Comparison of ENCODE assay signal across 9 mouse cellular contexts in genomic region chrX:98148531-98149342, GRCm38 (mm10). TPM values are rescaled to one million over a fixed set of nuclear protein-coding genes. Genes with fewer than 3 reads are reported as not detected.
DNase-seq lines count a peak whose midpoint lies in the region; ATAC-seq and TF ChIP-seq lines count a peak whose summit lies in the region.
"Had no signal": no experiment of that assay in that cellular context is flagged by ENCODE, and none has a peak within 500 bp of the region (broad histone marks: within the 10 kb centered on the region; RNA-seq: fewer than 3 reads in every experiment).

Ar (plus strand) TSS chrX:98148769.

- peak within 1 kb of the TSS; percentile 79; the same call in 1 of the 2 replicates for H3K27ac ChIP-seq in layer of hippocampus, adult 2 months
- no peak within 1 kb of the TSS for H3K27ac ChIP-seq in hindbrain, postnatal 0 days
- H3K27ac ChIP-seq in midbrain, embryonic 16.5 days (ENCODE audit: low read length) = no peak within 1 kb of the TSS

- no peak for DNase-seq in layer of hippocampus, adult 2 months (ENCODE audit: low spot score in 2 of 2)
- DNase-seq in layer of hippocampus, adult 11-12 months (ENCODE audit: low spot score) = no peak
- DNase-seq in brain, adult 2 months (ENCODE audit: low read depth, low spot score) = peak; percentile 11
- peak; percentile 50 for DNase-seq in gastrocnemius, postnatal 25 days
- DNase-seq in hindbrain, postnatal 0 days (ENCODE audit: low spot score) = peak; percentile 2
- peak; percentile 12 for DNase-seq in liver
- peak; percentile 19 for DNase-seq in urinary bladder, postnatal 25 days (ENCODE audit: low spot score)

- no peaks in the 10 kb centered on the region for H3K36me3 ChIP-seq in hindbrain, postnatal 0 days (ENCODE audit: insufficient read depth, low read length)
- no peaks in the 10 kb centered on the region for H3K36me3 ChIP-seq in midbrain, embryonic 16.5 days (ENCODE audit: control insufficient read depth, insufficient read depth, low read length)

- peaks cover 4% of the 10 kb centered on the region; the same call in 1 of the 2 replicates for H3K27me3 ChIP-seq in hindbrain, postnatal 0 days (ENCODE audit: insufficient read depth, low read length)
- H3K27me3 ChIP-seq in midbrain, embryonic 16.5 days (ENCODE audit: control insufficient read depth, insufficient read depth, low read depth, low read length) = peaks cover 7% of the 10 kb centered on the region
- H3K27me3 ChIP-seq: CH12.LX had no signal

- H3K4me3 ChIP-seq in layer of hippocampus, adult 2 months = peak within 1 kb of the TSS; percentile 57
- peak within 1 kb of the TSS; percentile 40 for H3K4me3 ChIP-seq in hindbrain, postnatal 0 days (ENCODE audit: low read length)
- peak within 1 kb of the TSS; percentile 46 for H3K4me3 ChIP-seq in midbrain, embryonic 16.5 days (ENCODE audit: low read depth, low read length)

- peak; percentile 21; the same call in 1 of the 2 replicates for ATAC-seq in hindbrain, postnatal 0 days
- peak; percentile 49; the same call in 1 of the 2 replicates for ATAC-seq in midbrain, embryonic 16.5 days

- peak within 1 kb of the TSS; percentile 66 for H3K4me2 ChIP-seq in hindbrain, postnatal 0 days (ENCODE audit: low read depth, low read length)
- peak within 1 kb of the TSS; percentile 81 for H3K4me2 ChIP-seq in midbrain, embryonic 16.5 days (ENCODE audit: low read length)

- no peak within 1 kb of the TSS for H3K9ac ChIP-seq in hindbrain, postnatal 0 days (replicated peaks; ENCODE audit: low read length)
- H3K9ac ChIP-seq in midbrain, embryonic 16.5 days (ENCODE audit: low read depth, low read length) = peak within 1 kb of the TSS; percentile 52; the same call in 1 of the 2 replicates

- WGBS in hindbrain, postnatal 0 days = 30% methylated on average over 27 of the region's 27 CpGs
- WGBS in midbrain, embryonic 16.5 days = 25% methylated on average over 20 of the region's 27 CpGs

- TF ChIP-seq CTCF in layer of hippocampus, adult 2 months (conservative IDR thresholded peaks at IDR 0.05) = no peak
- no peak for TF ChIP-seq CTCF in hindbrain, postnatal 0 days (IDR thresholded peaks at IDR 0.05; ENCODE audit: low read depth)

- H3K4me1 ChIP-seq in hindbrain, postnatal 0 days (ENCODE audit: insufficient read depth, low read length) = no peaks in the 10 kb centered on the region
- peaks cover 5% of the 10 kb centered on the region; the same call in 1 of the 2 replicates for H3K4me1 ChIP-seq in midbrain, embryonic 16.5 days (ENCODE audit: control insufficient read depth, insufficient read depth, low read length)

- H3K9me3 ChIP-seq in hindbrain, postnatal 0 days (ENCODE audit: low read length) = no peaks in the 10 kb centered on the region
- no peaks in the 10 kb centered on the region for H3K9me3 ChIP-seq in midbrain, embryonic 16.5 days (replicated peaks; ENCODE audit: control insufficient read depth, low read length, poor library complexity, severe bottlenecking)

RNA-seq across cellular contexts. Expression of gene Ar, which starts in this region (rescaled TPM):
- 10 to 100 TPM; 14.5 to 16.5 TPM for total RNA-seq in layer of hippocampus, adult 2 months (2021)
- 10 to 100 TPM in 1 of 2 experiments, 1 to 10 TPM in 1; 7.1 to 13.4 TPM for total RNA-seq in gastrocnemius, postnatal 25 days (2021)
- 0.36 and 0.37 TPM in 2 replicates for total RNA-seq in hindbrain, postnatal 0 days (2014; rRNA removed)
- 0.21 and 0.32 TPM in 2 replicates for polyA plus RNA-seq in hindbrain, postnatal 0 days (2015; fragmentation: Nextera tagmentation; extraction: Ambion mirVana)
- 0.15 and 0.19 TPM in 2 replicates for polyA plus RNA-seq in midbrain, embryonic 16.5 days (2015; fragmentation: Nextera tagmentation; extraction: Ambion mirVana)
- total RNA-seq: CH12.LX had no signal

Comparison
In these comparisons a context has a peak if more than half of its experiments do, and no peak if none do; other contexts are left out.
1. Peak in DNase-seq, ATAC-seq, H3K4me3 ChIP-seq and H3K4me2 ChIP-seq in hindbrain, postnatal 0 days; RNA of the gene not detected or under 1 TPM.
2. Peak in ATAC-seq, H3K4me3 ChIP-seq, H3K9ac ChIP-seq and H3K4me2 ChIP-seq in midbrain, embryonic 16.5 days; RNA of the gene not detected or under 1 TPM.
3. DNase-seq: peak in brain, adult 2 months (single experiment), gastrocnemius, postnatal 25 days (single experiment), liver (single experiment) and urinary bladder, postnatal 25 days (single experiment); none in layer of hippocampus, adult 2 months (0 of 2) and layer of hippocampus, adult 11-12 months (single experiment).
4. Peak in every context shown above with its lines, with median percentiles within 50 percentile points of each other: H3K4me3 ChIP-seq.